Mouse (Mus musculus) stomach, embryonic 15.5 days (tissue): ENCODE measurements around the gene Bckdha. TPM values are rescaled to one million over a fixed set of nuclear protein-coding genes. Genes with fewer than 3 reads are reported as not detected.

Experiments
- ATAC-seq: fragments of 200-750 bp; cut with Nextera tagmentation; 2 replicates; pipeline ENCODE4 v1.8.0; 2017; ENCODE audit warnings: low read depth, moderate number of reproducible peaks, moderate TSS enrichment; ENCODE audit not compliant: insufficient read depth, low FRiP score
- H3K27ac ChIP-seq: fragments of 300-500 bp; sonication (generic); 2 replicates; pipeline ENCODE4 v1.5.1; 2015; ENCODE audit warnings: mild to moderate bottlenecking, inconsistent platforms
- H3K27me3 ChIP-seq: fragments of 300-500 bp; sonication (generic); replicated peaks from 2 replicates; pipeline ENCODE4 v1.6.1; 2015; ENCODE audit warnings: inconsistent platforms
- H3K36me3 ChIP-seq: fragments of 300-500 bp; sonication (generic); 2 replicates; pipeline ENCODE4 v1.6.1; 2015; ENCODE audit warnings: inconsistent platforms
- H3K4me1 ChIP-seq: fragments of 300-500 bp; sonication (generic); 2 replicates; pipeline ENCODE4 v1.6.1; 2015; ENCODE audit warnings: inconsistent platforms
- H3K4me2 ChIP-seq: fragments of 300-500 bp; sonication (generic); 2 replicates; pipeline ENCODE4 v1.6.1; 2015; ENCODE audit warnings: mild to moderate bottlenecking, inconsistent platforms
- H3K4me3 ChIP-seq: fragments of 300-500 bp; sonication (generic); replicated peaks from 2 replicates; pipeline ENCODE4 v1.5.1; 2015; ENCODE audit warnings: inconsistent platforms
- H3K9ac ChIP-seq: fragments of 300-500 bp; sonication (generic); 2 replicates; pipeline ENCODE4 v1.6.1; 2015; ENCODE audit warnings: inconsistent platforms
- H3K9me3 ChIP-seq: fragments of 300-500 bp; sonication (generic); 2 replicates; pipeline ENCODE4 v1.6.1; 2016; ENCODE audit warnings: inconsistent platforms
- WGBS: fragments of 180-500 bp; shearing (Covaris S2); methylation state at CpG from one replicate; pipeline ENCODE4 v1.1.7; 2015; 5-methylcytosine and 5-hydroxymethylcytosine counted together
- polyA plus RNA-seq: library from polyadenylated mRNA; unstranded; fragments of >200 nt; fragmentation: Nextera tagmentation; extraction: Ambion mirVana; gene quantifications from 2 replicates; pipeline ENCODE4 v1.2.1, GENCODE M21; 2015

Bckdha gene
- polyA plus RNA-seq, 1 experiment from 2014 or later: 54.5 TPM

- H3K9me3 ChIP-seq: no peaks in the 10 kb centered on the region
- ATAC-seq: no peak
- 12% methylated on average over 10 of the region's 10 CpGs for WGBS
- H3K4me2 ChIP-seq: no peak overlapping the region
- no peak overlapping the region for H3K9ac ChIP-seq
- H3K27ac ChIP-seq: no peak overlapping the region
- H3K4me3 ChIP-seq: no peak overlapping the region
- H3K27me3 ChIP-seq: no peaks in the 10 kb centered on the region
- H3K4me1 ChIP-seq: no peaks in the 10 kb centered on the region
- H3K36me3 ChIP-seq: no peaks in the 10 kb centered on the region
These were observed 59.1 kb downstream of the Bckdha start for GRCm38 (mm10) chr7:25599663-25600062.

- H3K27me3 ChIP-seq: no peaks in the 10 kb centered on the region
- no peak overlapping the region for H3K4me3 ChIP-seq
- H3K4me2 ChIP-seq: no peak overlapping the region
- 66% methylated on average over 3 of the region's 3 CpGs for WGBS
- no peaks in the 10 kb centered on the region for H3K4me1 ChIP-seq
- no peak overlapping the region for H3K27ac ChIP-seq
- no peaks in the 10 kb centered on the region for H3K36me3 ChIP-seq
- no peaks in the 10 kb centered on the region for H3K9me3 ChIP-seq
- no peak for ATAC-seq
- no peak overlapping the region for H3K9ac ChIP-seq
These were observed 64.9 kb downstream of the Bckdha start for GRCm38 (mm10) chr7:25593859-25594258.

- Histone ChIP-seq H3K36me3 (no peaks in the 10 kb centered on the region), H3K27ac (no peak overlapping the region), H3K4me2 (no peak overlapping the region), H3K4me3 (no peak overlapping the region), H3K9me3 (no peaks in the 10 kb centered on the region), H3K27me3 (no peaks in the 10 kb centered on the region), H3K4me1 (no peaks in the 10 kb centered on the region), H3K9ac (no peak overlapping the region)
- ATAC-seq: no peak
- 82% methylated on average over 2 of the region's 2 CpGs for WGBS
These were observed 67.6 kb downstream of the Bckdha start for GRCm38 (mm10) chr7:25591226-25591625.

GRCm38 (mm10) chr7:25585351-25586204 lies 73.2 kb downstream of the Bckdha start:
- no peak overlapping the region for H3K27ac ChIP-seq
- no peaks in the 10 kb centered on the region for H3K36me3 ChIP-seq
- 75% methylated on average over 9 of the region's 9 CpGs for WGBS
- no peak overlapping the region for H3K9ac ChIP-seq
- H3K27me3 ChIP-seq: no peaks in the 10 kb centered on the region
- H3K4me1 ChIP-seq: no peaks in the 10 kb centered on the region
- no peak overlapping the region for H3K4me2 ChIP-seq
- ATAC-seq: no peak
- no peak overlapping the region for H3K4me3 ChIP-seq
- no peaks in the 10 kb centered on the region for H3K9me3 ChIP-seq

GRCm38 (mm10) chr7:25584651-25585050 lies 74.1 kb downstream of the Bckdha start:
- WGBS: 80% methylated on average over 5 of the region's 5 CpGs
- H3K4me2 ChIP-seq: no peak overlapping the region

GRCm38 (mm10) chr7:25582301-25582810 lies 76.4 kb downstream of the Bckdha start:
- no peaks in the 10 kb centered on the region for H3K4me1 ChIP-seq
- H3K4me3 ChIP-seq: no peak overlapping the region
- H3K27me3 ChIP-seq: no peaks in the 10 kb centered on the region
- no peak overlapping the region for H3K4me2 ChIP-seq
- H3K36me3 ChIP-seq: no peaks in the 10 kb centered on the region
- WGBS: 86% methylated on average over 15 of the region's 15 CpGs
- no peak overlapping the region for H3K9ac ChIP-seq
- H3K27ac ChIP-seq: no peak overlapping the region
- ATAC-seq: no peak
- H3K9me3 ChIP-seq: no peaks in the 10 kb centered on the region

More at GRCm38 (mm10) chr7:25584651-25585050, 74.1 kb downstream of the Bckdha start:
- no peaks in the 10 kb centered on the region for H3K9me3 ChIP-seq
- no peak overlapping the region for H3K4me3 ChIP-seq
- no peak overlapping the region for H3K27ac ChIP-seq
- H3K27me3 ChIP-seq: no peaks in the 10 kb centered on the region
- H3K9ac ChIP-seq: no peak overlapping the region
- no peaks in the 10 kb centered on the region for H3K4me1 ChIP-seq
- H3K36me3 ChIP-seq: no peaks in the 10 kb centered on the region
- ATAC-seq: no peak

Other genes with a start within 250 kb of the Bckdha start
- 0.36 and 0.42 TPM in 2 replicates for gene Cxcl17, start 246.1 kb downstream of the Bckdha start, polyA plus RNA-seq
- gene Ceacam1, start 181.4 kb downstream of the Bckdha start, polyA plus RNA-seq: 32.4 and 54.7 TPM in 2 replicates
- not detected in 2 replicates for gene Ceacam2, start 119.1 kb downstream of the Bckdha start, polyA plus RNA-seq
- gene Erich4, start 43.1 kb downstream of the Bckdha start, polyA plus RNA-seq: 3.2 and 3.9 TPM in 2 replicates
- gene Dmac2, start 39.6 kb downstream of the Bckdha start, polyA plus RNA-seq: 33.0 and 38.0 TPM in 2 replicates
- 11.3 and 12.3 TPM in 2 replicates for gene B3gnt8, start 32.3 kb downstream of the Bckdha start, polyA plus RNA-seq
- 71.8 and 79.8 TPM in 2 replicates for gene Exosc5, start 183 bp upstream of the Bckdha start, polyA plus RNA-seq
- gene Tmem91, start 16.2 kb upstream of the Bckdha start, polyA plus RNA-seq: 3.0 and 4.0 TPM in 2 replicates
- gene B9d2, start 21.8 kb upstream of the Bckdha start, polyA plus RNA-seq: 23.2 and 25.3 TPM in 2 replicates
- gene Tgfb1, start 28.0 kb upstream of the Bckdha start, polyA plus RNA-seq: 3.9 and 4.1 TPM in 2 replicates
- gene Ccdc97, start 60.1 kb upstream of the Bckdha start, polyA plus RNA-seq: 16.9 and 19.6 TPM in 2 replicates
- gene Hnrnpul1, start 95.8 kb upstream of the Bckdha start, polyA plus RNA-seq: 49.0 and 54.2 TPM in 2 replicates
- 83.7 and 88.6 TPM in 2 replicates for gene Axl, start 129.7 kb upstream of the Bckdha start, polyA plus RNA-seq
- gene Cyp2s1, start 157.9 kb upstream of the Bckdha start, polyA plus RNA-seq: 35.3 and 35.6 TPM in 2 replicates
- not detected in 2 replicates for gene Cyp2b10, start 238.6 kb upstream of the Bckdha start, polyA plus RNA-seq